Mouse (Mus musculus): ENCODE data around the gene Dnajb1. TPM values are rescaled to one million over a fixed set of nuclear protein-coding genes. Genes with fewer than 3 reads are reported as not detected.

Dnajb1 gene
- polyA plus RNA-seq, 1 experiment: 28.2 TPM

DNA sequence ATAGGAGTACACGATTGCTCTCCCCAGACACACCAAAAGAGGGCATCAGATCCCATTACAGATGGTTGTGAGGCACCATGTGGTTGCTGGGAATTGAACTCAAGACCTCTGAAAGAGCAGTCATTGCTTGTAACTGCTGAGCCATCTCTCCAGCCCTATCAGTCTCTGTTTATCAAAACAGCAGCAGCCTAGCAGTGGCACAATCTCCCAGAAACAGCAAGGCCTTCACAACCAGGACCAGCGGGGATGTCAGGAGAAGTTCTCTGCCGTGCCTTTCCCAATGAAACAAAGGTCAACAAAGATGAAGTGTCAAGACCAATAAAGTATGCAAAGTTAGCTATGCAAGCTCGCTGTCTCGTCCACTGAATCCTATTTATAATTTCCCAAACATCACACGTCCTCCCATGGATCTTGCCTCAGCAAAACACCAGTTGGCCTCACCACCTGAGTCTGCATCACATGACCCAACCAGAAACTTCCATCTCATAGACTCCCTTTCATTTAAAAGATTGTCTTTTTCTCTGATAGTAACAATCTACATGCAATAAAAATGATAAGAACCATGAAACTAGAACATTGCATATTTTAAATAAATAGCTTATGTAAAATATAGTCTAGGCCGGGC lies 24.2 kb downstream of the Dnajb1 start:
- H3K4me1 ChIP-seq (ENCODE audit: control insufficient read depth, insufficient read depth, low read length): no peaks in the 10 kb centered on the region
- H3K9ac ChIP-seq (ENCODE audit: low read depth, poor library complexity, severe bottlenecking): no peak overlapping the region
- no peak overlapping the region for H3K4me3 ChIP-seq (ENCODE audit: low read depth, low read length)
- peaks cover 1% of the 10 kb centered on the region; the same call in 1 of the 2 replicates for H3K27me3 ChIP-seq (ENCODE audit: control insufficient read depth, insufficient read depth, low read length, poor library complexity, severe bottlenecking)
- TF ChIP-seq EP300 (IDR thresholded peaks at IDR 0.05; ENCODE audit: insufficient read depth, low read depth, low read length): no peak
- no peak for TF ChIP-seq CTCF (IDR thresholded peaks at IDR 0.05; ENCODE audit: low read depth, low read length)
- TF ChIP-seq POLR2A (IDR thresholded peaks at IDR 0.05; ENCODE audit: insufficient read depth, low read length): no peak
- peaks cover 9% of the 10 kb centered on the region for H3K9me3 ChIP-seq (replicated peaks; ENCODE audit: control insufficient read depth, insufficient read depth, low read length, poor library complexity, severe bottlenecking)
- no peak overlapping the region for H3K27ac ChIP-seq (ENCODE audit: insufficient read depth, low read length)
- H3K36me3 ChIP-seq (ENCODE audit: control insufficient read depth, insufficient read depth, low read length, poor library complexity, severe bottlenecking): no peaks in the 10 kb centered on the region

DNA sequence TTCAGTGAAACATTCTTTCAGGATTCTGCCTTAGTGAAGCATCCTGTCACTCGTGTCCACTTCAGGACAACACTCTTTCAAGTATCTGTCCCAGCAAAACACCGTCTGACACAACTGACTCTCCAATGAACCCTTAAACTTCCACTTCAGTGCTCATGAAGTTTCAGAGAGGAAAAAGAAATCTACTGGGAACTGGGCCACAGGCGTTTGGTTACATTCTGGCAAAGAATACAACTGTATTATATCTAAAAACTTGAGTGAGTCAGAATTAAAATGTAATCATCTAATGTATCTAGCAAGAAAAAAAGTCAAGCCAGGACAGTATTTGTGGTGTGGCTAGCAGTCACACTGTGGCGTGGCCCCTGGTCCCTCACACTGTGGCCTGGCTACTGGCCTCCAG lies 30.9 kb downstream of the Dnajb1 start:
- H3K4me1 ChIP-seq (ENCODE audit: control insufficient read depth, insufficient read depth, low read length): no peaks in the 10 kb centered on the region
- no peak overlapping the region for H3K4me3 ChIP-seq (ENCODE audit: low read depth, low read length)
- peaks cover 6% of the 10 kb centered on the region for H3K9me3 ChIP-seq (replicated peaks; ENCODE audit: control insufficient read depth, insufficient read depth, low read length, poor library complexity, severe bottlenecking)
- no peak overlapping the region for H3K27ac ChIP-seq (ENCODE audit: insufficient read depth, low read length)
- TF ChIP-seq POLR2A (IDR thresholded peaks at IDR 0.05; ENCODE audit: insufficient read depth, low read length) (no peak), CTCF (IDR thresholded peaks at IDR 0.05; ENCODE audit: low read depth, low read length) (no peak), EP300 (IDR thresholded peaks at IDR 0.05; ENCODE audit: insufficient read depth, low read depth, low read length) (no peak)
- H3K27me3 ChIP-seq (ENCODE audit: control insufficient read depth, insufficient read depth, low read length, poor library complexity, severe bottlenecking): no peaks in the 10 kb centered on the region
- no peaks in the 10 kb centered on the region for H3K36me3 ChIP-seq (ENCODE audit: control insufficient read depth, insufficient read depth, low read length, poor library complexity, severe bottlenecking)
- no peak overlapping the region for H3K9ac ChIP-seq (ENCODE audit: low read depth, poor library complexity, severe bottlenecking)

DNA sequence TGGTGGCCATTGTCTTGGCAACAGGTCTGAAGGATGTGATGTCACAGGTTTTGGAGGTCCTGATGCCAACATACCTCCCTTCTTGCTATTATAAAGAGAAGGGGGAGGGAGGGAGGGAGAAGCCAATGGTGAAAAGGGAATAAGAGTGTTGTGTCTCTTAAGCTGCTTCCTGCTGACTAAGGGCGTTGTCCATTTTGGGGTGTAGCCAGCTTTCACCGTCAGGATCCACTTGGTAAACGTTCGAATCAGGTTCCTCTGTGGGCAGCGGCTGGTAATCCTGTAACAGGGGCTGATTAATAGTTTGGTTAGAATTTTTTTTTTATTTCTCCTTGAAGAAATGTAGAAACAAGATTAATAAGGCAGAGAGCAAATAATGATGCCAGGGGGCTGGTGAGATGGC lies 31.7 kb downstream of the Dnajb1 start:
- no peak overlapping the region for H3K27ac ChIP-seq (ENCODE audit: insufficient read depth, low read length)
- no peak overlapping the region for H3K4me3 ChIP-seq (ENCODE audit: low read depth, low read length)
- no peaks in the 10 kb centered on the region for H3K27me3 ChIP-seq (ENCODE audit: control insufficient read depth, insufficient read depth, low read length, poor library complexity, severe bottlenecking)
- no peak for TF ChIP-seq CTCF (IDR thresholded peaks at IDR 0.05; ENCODE audit: low read depth, low read length)
- no peak overlapping the region for H3K9ac ChIP-seq (ENCODE audit: low read depth, poor library complexity, severe bottlenecking)
- H3K36me3 ChIP-seq (ENCODE audit: control insufficient read depth, insufficient read depth, low read length, poor library complexity, severe bottlenecking): no peaks in the 10 kb centered on the region
- peaks cover 6% of the 10 kb centered on the region for H3K9me3 ChIP-seq (replicated peaks; ENCODE audit: control insufficient read depth, insufficient read depth, low read length, poor library complexity, severe bottlenecking)
- no peaks in the 10 kb centered on the region for H3K4me1 ChIP-seq (ENCODE audit: control insufficient read depth, insufficient read depth, low read length)

DNA sequence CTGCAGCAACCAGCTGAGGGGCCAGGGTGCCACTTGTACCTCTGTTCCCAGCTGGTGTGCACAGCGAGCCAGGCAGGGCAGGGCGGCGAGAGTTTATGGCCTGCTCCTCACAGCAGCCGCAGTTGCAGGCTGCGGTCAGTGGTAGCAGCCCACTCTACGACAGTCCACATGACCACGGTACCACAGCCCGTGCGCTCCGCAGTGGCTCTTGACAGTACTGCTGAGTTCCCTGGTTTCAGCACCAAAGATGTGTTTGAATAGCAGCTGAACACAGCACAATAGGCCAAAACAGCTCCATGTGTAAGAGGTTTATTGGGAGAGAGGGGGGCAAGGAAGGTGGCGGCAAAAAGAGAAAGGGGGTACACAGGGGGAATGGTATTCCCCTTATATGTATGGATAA lies 39.5 kb downstream of the Dnajb1 start:
- Histone ChIP-seq H3K27me3 (ENCODE audit: control insufficient read depth, insufficient read depth, low read length, poor library complexity, severe bottlenecking) (no peaks in the 10 kb centered on the region), H3K27ac (ENCODE audit: insufficient read depth, low read length) (no peak overlapping the region), H3K9me3 (replicated peaks; ENCODE audit: control insufficient read depth, insufficient read depth, low read length, poor library complexity, severe bottlenecking) (no peaks in the 10 kb centered on the region), H3K4me1 (ENCODE audit: control insufficient read depth, insufficient read depth, low read length) (no peaks in the 10 kb centered on the region), H3K4me3 (ENCODE audit: low read depth, low read length) (no peak overlapping the region), H3K9ac (ENCODE audit: low read depth, poor library complexity, severe bottlenecking) (no peak overlapping the region), H3K36me3 (ENCODE audit: control insufficient read depth, insufficient read depth, low read length, poor library complexity, severe bottlenecking) (no peaks in the 10 kb centered on the region)
- no peak for TF ChIP-seq POLR2A (IDR thresholded peaks at IDR 0.05; ENCODE audit: insufficient read depth, low read length)
- no peak for TF ChIP-seq EP300 (IDR thresholded peaks at IDR 0.05; ENCODE audit: insufficient read depth, low read depth, low read length)
- no peak for TF ChIP-seq CTCF (IDR thresholded peaks at IDR 0.05; ENCODE audit: low read depth, low read length)

DNA sequence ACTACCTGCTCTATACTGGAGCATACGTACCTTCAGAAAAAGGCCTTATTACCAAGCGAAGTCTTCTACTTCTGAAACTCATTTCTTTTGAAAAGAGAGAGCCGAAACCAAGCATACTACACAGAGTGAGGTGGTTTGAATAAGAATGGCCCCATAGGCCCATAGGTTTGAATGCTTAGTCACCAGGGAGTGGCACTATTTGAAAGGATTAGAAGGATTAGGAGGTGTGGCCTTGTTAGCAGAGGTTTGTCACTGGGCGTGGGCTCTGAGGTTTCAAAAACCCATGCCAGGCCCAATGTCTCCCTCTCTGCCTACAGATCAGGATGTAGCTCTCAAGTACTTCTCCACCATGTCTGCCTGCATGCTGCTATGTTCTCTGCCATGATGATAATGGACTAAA lies 40.0 kb downstream of the Dnajb1 start:
- no peak for TF ChIP-seq EP300 (IDR thresholded peaks at IDR 0.05; ENCODE audit: insufficient read depth, low read depth, low read length)
- TF ChIP-seq CTCF (IDR thresholded peaks at IDR 0.05; ENCODE audit: low read depth, low read length): no peak
- no peak for TF ChIP-seq POLR2A (IDR thresholded peaks at IDR 0.05; ENCODE audit: insufficient read depth, low read length)
- Histone ChIP-seq H3K9me3 (replicated peaks; ENCODE audit: control insufficient read depth, insufficient read depth, low read length, poor library complexity, severe bottlenecking) (no peaks in the 10 kb centered on the region), H3K27me3 (ENCODE audit: control insufficient read depth, insufficient read depth, low read length, poor library complexity, severe bottlenecking) (no peaks in the 10 kb centered on the region), H3K27ac (ENCODE audit: insufficient read depth, low read length) (no peak overlapping the region), H3K36me3 (ENCODE audit: control insufficient read depth, insufficient read depth, low read length, poor library complexity, severe bottlenecking) (no peaks in the 10 kb centered on the region), H3K4me1 (ENCODE audit: control insufficient read depth, insufficient read depth, low read length) (no peaks in the 10 kb centered on the region), H3K9ac (ENCODE audit: low read depth, poor library complexity, severe bottlenecking) (no peak overlapping the region), H3K4me3 (ENCODE audit: low read depth, low read length) (no peak overlapping the region)

DNA sequence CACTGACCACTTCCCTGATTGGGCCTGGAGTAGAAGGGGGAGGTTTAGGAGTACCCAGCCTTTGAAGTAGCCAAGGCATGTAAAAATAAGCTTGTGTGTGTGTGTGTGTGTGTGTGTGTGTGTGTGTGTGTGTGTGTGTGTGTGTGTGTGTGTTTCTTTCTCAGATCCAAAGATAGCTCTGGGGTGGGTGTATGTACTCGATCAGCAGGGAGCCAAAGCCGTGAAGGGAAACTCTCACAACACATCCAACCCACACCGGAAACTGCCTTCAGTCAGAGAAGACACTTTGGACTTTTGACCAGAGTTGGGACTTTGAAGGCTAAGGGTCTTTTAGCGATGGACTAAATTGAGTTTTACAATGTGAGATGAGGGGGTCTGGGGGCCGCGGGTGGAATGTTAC lies 41.7 kb downstream of the Dnajb1 start:
- no peak overlapping the region for H3K27ac ChIP-seq (ENCODE audit: insufficient read depth, low read length)
- no peak overlapping the region for H3K9ac ChIP-seq (ENCODE audit: low read depth, poor library complexity, severe bottlenecking)
- no peak overlapping the region for H3K4me3 ChIP-seq (ENCODE audit: low read depth, low read length)
- TF ChIP-seq CTCF (IDR thresholded peaks at IDR 0.05; ENCODE audit: low read depth, low read length) (no peak), POLR2A (IDR thresholded peaks at IDR 0.05; ENCODE audit: insufficient read depth, low read length) (no peak), EP300 (IDR thresholded peaks at IDR 0.05; ENCODE audit: insufficient read depth, low read depth, low read length) (no peak)
- H3K36me3 ChIP-seq (ENCODE audit: control insufficient read depth, insufficient read depth, low read length, poor library complexity, severe bottlenecking): no peaks in the 10 kb centered on the region; the same call in 1 of the 2 replicates
- H3K9me3 ChIP-seq (replicated peaks; ENCODE audit: control insufficient read depth, insufficient read depth, low read length, poor library complexity, severe bottlenecking): no peaks in the 10 kb centered on the region
- peaks cover 3% of the 10 kb centered on the region for H3K4me1 ChIP-seq (ENCODE audit: control insufficient read depth, insufficient read depth, low read length)
- no peaks in the 10 kb centered on the region for H3K27me3 ChIP-seq (ENCODE audit: control insufficient read depth, insufficient read depth, low read length, poor library complexity, severe bottlenecking)
